Mouse (Mus musculus): ENCODE measurements at regions not wholly inside any gene's neighbourhood (a gene's known extent, or its start where the extent isn't known, plus 50 kb on each side); places are given as distances from the start of the nearest gene placed in this dataset.

- Histone ChIP-seq H3K9me3 (replicated peaks; ENCODE audit: control insufficient read depth, low read length, poor library complexity, severe bottlenecking) (no peaks in the 10 kb centered on the region), H3K4me1 (ENCODE audit: control insufficient read depth, insufficient read depth, low read length) (no peaks in the 10 kb centered on the region; the same call in 1 of the 2 replicates), H3K36me3 (ENCODE audit: control insufficient read depth, insufficient read depth, low read length) (no peaks in the 10 kb centered on the region), H3K4me3 (ENCODE audit: low read depth, low read length) (no peak overlapping the region), H3K27ac (ENCODE audit: low read length) (no peak overlapping the region), H3K9ac (ENCODE audit: low read depth, low read length) (no peak overlapping the region), H3K4me2 (ENCODE audit: low read length) (no peak overlapping the region), H3K27me3 (ENCODE audit: control insufficient read depth, insufficient read depth, low read depth, low read length) (no peaks in the 10 kb centered on the region)
- 73% methylated on average over 14 of the region's 14 CpGs for WGBS
- no peak for ATAC-seq
Measured at GRCm38 (mm10) chr15:11693772-11694270, 213.3 kb downstream of the Npr3 start.

- Histone ChIP-seq H3K36me3 (ENCODE audit: control insufficient read depth, insufficient read depth, low read length) (no peaks in the 10 kb centered on the region), H3K4me3 (ENCODE audit: low read depth, low read length) (no peak overlapping the region), H3K9me3 (replicated peaks; ENCODE audit: control insufficient read depth, low read length, poor library complexity, severe bottlenecking) (no peaks in the 10 kb centered on the region), H3K4me1 (ENCODE audit: control insufficient read depth, insufficient read depth, low read length) (no peaks in the 10 kb centered on the region), H3K9ac (ENCODE audit: low read depth, low read length) (no peak overlapping the region), H3K27me3 (ENCODE audit: control insufficient read depth, insufficient read depth, low read depth, low read length) (no peaks in the 10 kb centered on the region), H3K4me2 (ENCODE audit: low read length) (no peak overlapping the region), H3K27ac (ENCODE audit: low read length) (no peak overlapping the region)
- ATAC-seq, result no peak
- WGBS, result 84% methylated on average over 5 of the region's 5 CpGs
Measured at GRCm38 (mm10) chr15:11664839-11665379, 242.2 kb downstream of the Npr3 start.

GRCm38 (mm10) chr15:11655168-11655567 is 251.9 kb downstream of the Npr3 start:
- Histone ChIP-seq H3K9ac (ENCODE audit: low read depth, low read length) (no peak overlapping the region), H3K36me3 (ENCODE audit: control insufficient read depth, insufficient read depth, low read length) (no peaks in the 10 kb centered on the region)
- no peak for ATAC-seq

GRCm38 (mm10) chr15:11646241-11646640 is 246.8 kb upstream of the Tars start:
- Histone ChIP-seq H3K36me3 (ENCODE audit: control insufficient read depth, insufficient read depth, low read length) (no peaks in the 10 kb centered on the region), H3K27me3 (ENCODE audit: control insufficient read depth, insufficient read depth, low read depth, low read length) (no peaks in the 10 kb centered on the region), H3K4me3 (ENCODE audit: low read depth, low read length) (no peak overlapping the region), H3K27ac (ENCODE audit: low read length) (no peak overlapping the region), H3K9ac (ENCODE audit: low read depth, low read length) (no peak overlapping the region), H3K4me2 (ENCODE audit: low read length) (no peak overlapping the region), H3K9me3 (replicated peaks; ENCODE audit: control insufficient read depth, low read length, poor library complexity, severe bottlenecking) (no peaks in the 10 kb centered on the region), H3K4me1 (ENCODE audit: control insufficient read depth, insufficient read depth, low read length) (no peaks in the 10 kb centered on the region)
- WGBS, result 94% methylated on average over 6 of the region's 6 CpGs
- no peak for ATAC-seq

More at GRCm38 (mm10) chr15:11655168-11655567, 251.9 kb downstream of the Npr3 start:
- Histone ChIP-seq H3K27me3 (ENCODE audit: control insufficient read depth, insufficient read depth, low read depth, low read length) (no peaks in the 10 kb centered on the region), H3K27ac (ENCODE audit: low read length) (no peak overlapping the region), H3K4me2 (ENCODE audit: low read length) (no peak overlapping the region), H3K9me3 (replicated peaks; ENCODE audit: control insufficient read depth, low read length, poor library complexity, severe bottlenecking) (no peaks in the 10 kb centered on the region), H3K4me1 (ENCODE audit: control insufficient read depth, insufficient read depth, low read length) (no peaks in the 10 kb centered on the region), H3K4me3 (ENCODE audit: low read depth, low read length) (no peak overlapping the region)
- WGBS, result 97% methylated on average over 3 of the region's 3 CpGs

- H3K4me2 ChIP-seq (ENCODE audit: low read length), result no peak overlapping the region
- H3K4me1 ChIP-seq (ENCODE audit: control insufficient read depth, insufficient read depth, low read length), result no peaks in the 10 kb centered on the region
- no peak for ATAC-seq
- no peaks in the 10 kb centered on the region for H3K36me3 ChIP-seq (ENCODE audit: control insufficient read depth, insufficient read depth, low read length)
- no peak overlapping the region for H3K4me3 ChIP-seq (ENCODE audit: low read depth, low read length)
- H3K9ac ChIP-seq (ENCODE audit: low read depth, low read length), result no peak overlapping the region
- WGBS, result 91% methylated on average over 7 of the region's 7 CpGs
- H3K27me3 ChIP-seq (ENCODE audit: control insufficient read depth, insufficient read depth, low read depth, low read length), result no peaks in the 10 kb centered on the region
- no peaks in the 10 kb centered on the region for H3K9me3 ChIP-seq (replicated peaks; ENCODE audit: control insufficient read depth, low read length, poor library complexity, severe bottlenecking)
- H3K27ac ChIP-seq (ENCODE audit: low read length), result no peak overlapping the region
Measured at GRCm38 (mm10) chr15:11644779-11645178, 245.3 kb upstream of the Tars start.

GRCm38 (mm10) chr15:11630654-11631053 is 231.2 kb upstream of the Tars start:
- no peak overlapping the region for H3K4me2 ChIP-seq (ENCODE audit: low read length)
- no peak for ATAC-seq
- no peak overlapping the region for H3K4me3 ChIP-seq (ENCODE audit: low read depth, low read length)
- 75% methylated on average over 2 of the region's 2 CpGs for WGBS
- no peaks in the 10 kb centered on the region for H3K36me3 ChIP-seq (ENCODE audit: control insufficient read depth, insufficient read depth, low read length)
- no peaks in the 10 kb centered on the region for H3K4me1 ChIP-seq (ENCODE audit: control insufficient read depth, insufficient read depth, low read length)
- H3K27me3 ChIP-seq (ENCODE audit: control insufficient read depth, insufficient read depth, low read depth, low read length), result no peaks in the 10 kb centered on the region
- no peak overlapping the region for H3K9ac ChIP-seq (ENCODE audit: low read depth, low read length)
- H3K27ac ChIP-seq (ENCODE audit: low read length), result no peak overlapping the region
- no peaks in the 10 kb centered on the region for H3K9me3 ChIP-seq (replicated peaks; ENCODE audit: control insufficient read depth, low read length, poor library complexity, severe bottlenecking)

GRCm38 (mm10) chr15:11626433-11626832 is 227.0 kb upstream of the Tars start:
- H3K4me1 ChIP-seq (ENCODE audit: control insufficient read depth, insufficient read depth, low read length), result no peaks in the 10 kb centered on the region
- no peaks in the 10 kb centered on the region for H3K27me3 ChIP-seq (ENCODE audit: control insufficient read depth, insufficient read depth, low read depth, low read length)
- no peaks in the 10 kb centered on the region for H3K36me3 ChIP-seq (ENCODE audit: control insufficient read depth, insufficient read depth, low read length)
- H3K9ac ChIP-seq (ENCODE audit: low read depth, low read length), result no peak overlapping the region
- no peak overlapping the region for H3K4me2 ChIP-seq (ENCODE audit: low read length)
- no peak for ATAC-seq
- H3K4me3 ChIP-seq (ENCODE audit: low read depth, low read length), result no peak overlapping the region
- H3K27ac ChIP-seq (ENCODE audit: low read length), result no peak overlapping the region
- 78% methylated on average over 9 of the region's 9 CpGs for WGBS
- no peaks in the 10 kb centered on the region for H3K9me3 ChIP-seq (replicated peaks; ENCODE audit: control insufficient read depth, low read length, poor library complexity, severe bottlenecking)

GRCm38 (mm10) chr15:11612416-11612815 is 213.0 kb upstream of the Tars start:
- Histone ChIP-seq H3K4me1 (ENCODE audit: control insufficient read depth, insufficient read depth, low read length) (no peaks in the 10 kb centered on the region), H3K9me3 (replicated peaks; ENCODE audit: control insufficient read depth, low read length, poor library complexity, severe bottlenecking) (no peaks in the 10 kb centered on the region), H3K9ac (ENCODE audit: low read depth, low read length) (no peak overlapping the region), H3K4me2 (ENCODE audit: low read length) (no peak overlapping the region), H3K36me3 (ENCODE audit: control insufficient read depth, insufficient read depth, low read length) (no peaks in the 10 kb centered on the region), H3K4me3 (ENCODE audit: low read depth, low read length) (no peak overlapping the region), H3K27me3 (ENCODE audit: control insufficient read depth, insufficient read depth, low read depth, low read length) (no peaks in the 10 kb centered on the region), H3K27ac (ENCODE audit: low read length) (no peak overlapping the region)
- 62% methylated on average over 3 of the region's 3 CpGs for WGBS
- ATAC-seq, result no peak

GRCm38 (mm10) chr15:11610043-11610670 is 210.7 kb upstream of the Tars start:
- Histone ChIP-seq H3K27ac (ENCODE audit: low read length) (no peak overlapping the region), H3K4me3 (ENCODE audit: low read depth, low read length) (no peak overlapping the region), H3K4me2 (ENCODE audit: low read length) (no peak overlapping the region), H3K36me3 (ENCODE audit: control insufficient read depth, insufficient read depth, low read length) (no peaks in the 10 kb centered on the region), H3K4me1 (ENCODE audit: control insufficient read depth, insufficient read depth, low read length) (no peaks in the 10 kb centered on the region), H3K27me3 (ENCODE audit: control insufficient read depth, insufficient read depth, low read depth, low read length) (no peaks in the 10 kb centered on the region), H3K9me3 (replicated peaks; ENCODE audit: control insufficient read depth, low read length, poor library complexity, severe bottlenecking) (no peaks in the 10 kb centered on the region), H3K9ac (ENCODE audit: low read depth, low read length) (no peak overlapping the region)
- ATAC-seq, result no peak
- WGBS, result 31% methylated on average over 3 of the region's 3 CpGs

Measured in midbrain, embryonic 16.5 days (tissue).